Mouse (Mus musculus) Muller cell, postnatal 12 days (primary cell): Measurements from ENCODE around the gene Aff1.
A peak's percentile ranks its signal among the peaks of the same experiment; 100 is the strongest.

Experiments
- DNase-seq: peaks from one replicate; pipeline ENCODE4 v3.0.0-alpha.2; 2015; ENCODE audit errors: inconsistent ontology term

Aff1 gene

GRCm38 (mm10) chr5:103772252-103772651 is 80.1 kb downstream of the Aff1 start:
- peak; percentile 69 for DNase-seq

- peak; percentile 87 for DNase-seq
Measured at GRCm38 (mm10) chr5:103773100-103773552, 81.0 kb downstream of the Aff1 start.

DNA sequence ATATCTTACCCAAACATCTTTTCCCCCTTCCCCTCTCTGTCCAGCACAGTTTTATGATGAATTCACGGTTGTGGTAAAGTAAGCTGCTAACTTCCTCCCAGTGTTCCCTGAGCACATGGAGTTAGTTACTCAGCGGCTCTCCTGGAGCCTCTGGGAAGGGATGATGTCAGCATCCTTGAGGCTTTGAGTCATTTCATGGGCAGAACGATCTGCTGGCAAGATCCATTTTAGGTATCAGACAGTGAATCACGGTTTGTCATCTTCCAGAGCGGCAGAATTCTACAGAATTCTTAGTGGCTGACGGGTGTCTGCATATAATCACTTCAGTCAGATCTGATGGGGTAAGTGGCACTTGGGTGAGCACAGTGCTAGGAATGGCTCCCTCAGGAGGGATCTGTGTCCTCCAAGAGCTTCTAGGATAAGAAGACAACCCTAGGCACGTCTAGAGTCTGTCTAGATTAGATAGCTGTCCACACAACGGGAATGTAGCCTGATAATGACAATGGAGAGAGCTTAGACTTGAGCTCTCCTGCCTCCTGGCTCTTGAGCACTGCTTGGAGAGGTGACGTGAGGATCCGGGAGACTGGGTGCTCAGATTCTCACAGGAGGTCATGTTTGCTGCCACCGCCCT is 82.6 kb downstream of the Aff1 start:
- DNase-seq, result peak; percentile 85

DNA sequence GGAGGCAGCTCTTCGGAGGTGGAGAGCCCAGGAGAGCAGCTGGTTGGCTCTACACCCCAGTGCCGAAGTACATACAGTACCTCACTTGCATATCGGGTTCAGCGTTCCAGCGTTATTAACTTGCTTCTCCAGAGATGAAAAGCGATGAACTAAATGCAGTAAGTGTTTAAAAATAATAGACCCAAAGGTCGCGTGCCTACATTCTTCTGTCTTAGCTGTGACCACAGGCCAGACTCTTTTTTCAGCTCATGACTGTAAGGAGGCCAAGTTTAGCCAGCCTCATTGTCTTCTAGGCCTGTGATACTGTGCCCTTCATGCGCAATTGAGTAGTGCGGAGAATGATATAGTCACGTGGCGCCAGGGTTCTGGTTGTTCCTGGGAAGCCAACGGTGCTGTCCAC is 83.3 kb downstream of the Aff1 start:
- peak; percentile 67 for DNase-seq

DNA sequence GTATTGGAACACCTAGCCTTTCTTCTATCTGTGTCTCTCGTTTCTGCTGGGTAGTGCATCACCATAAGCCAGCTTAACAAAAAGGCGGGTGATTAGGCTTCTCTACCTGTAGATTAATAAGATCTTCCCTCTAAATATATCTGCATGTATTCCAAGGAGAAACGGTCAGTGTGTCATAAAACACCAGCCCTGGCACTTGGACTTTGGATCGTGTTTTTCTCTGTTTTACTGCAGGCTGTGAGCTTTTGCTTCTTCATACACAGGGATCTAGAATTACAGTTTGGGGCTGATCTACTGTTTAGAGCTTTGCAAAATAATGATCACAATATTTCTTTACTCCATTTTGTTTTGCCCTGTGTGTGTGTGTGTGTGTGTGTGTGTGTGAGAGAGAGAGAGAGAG is 84.7 kb downstream of the Aff1 start:
- DNase-seq, result no peak

DNA sequence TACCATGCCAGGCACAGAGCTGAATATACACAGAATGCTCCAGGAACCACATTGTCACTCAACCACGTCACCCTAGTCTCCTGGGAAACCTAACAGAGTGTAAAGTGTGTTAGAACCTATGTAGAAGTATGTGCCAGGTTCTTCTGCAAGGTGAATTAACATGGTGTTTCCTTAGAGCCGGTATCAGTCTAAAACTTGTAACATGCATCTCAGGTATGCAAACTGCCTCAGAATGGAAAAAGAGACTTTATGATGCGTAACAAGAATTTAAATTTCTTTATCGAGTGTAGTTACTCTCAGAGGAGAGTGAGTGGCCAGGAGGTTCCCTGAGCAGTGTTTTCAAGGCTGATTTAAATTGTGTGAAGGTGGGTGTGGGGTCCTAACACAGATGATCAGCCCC is 85.3 kb downstream of the Aff1 start:
- DNase-seq, result no peak

- peak; percentile 96 for DNase-seq
Measured at GRCm38 (mm10) chr5:103778314-103779117, 86.3 kb downstream of the Aff1 start.

DNA sequence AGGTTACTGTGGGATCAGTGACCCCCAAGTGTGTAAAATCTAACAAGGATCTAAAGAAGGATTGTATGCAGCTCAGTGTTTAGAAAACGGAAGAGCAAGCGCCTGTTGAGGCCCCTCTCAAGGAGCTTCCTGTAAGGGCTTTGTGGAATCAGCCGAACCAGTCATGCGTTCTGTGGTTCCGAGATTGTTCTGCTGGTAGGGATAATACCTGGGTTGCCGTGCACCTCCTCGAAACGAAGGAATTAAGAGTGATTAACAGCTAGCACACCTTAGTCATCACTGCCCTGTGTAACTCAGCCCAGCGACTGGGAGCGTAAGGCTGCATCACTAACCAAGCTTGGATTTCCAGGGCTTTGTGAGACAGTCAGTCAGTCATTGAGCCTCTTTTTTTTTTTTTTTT is 87.7 kb downstream of the Aff1 start:
- no peak for DNase-seq

DNA sequence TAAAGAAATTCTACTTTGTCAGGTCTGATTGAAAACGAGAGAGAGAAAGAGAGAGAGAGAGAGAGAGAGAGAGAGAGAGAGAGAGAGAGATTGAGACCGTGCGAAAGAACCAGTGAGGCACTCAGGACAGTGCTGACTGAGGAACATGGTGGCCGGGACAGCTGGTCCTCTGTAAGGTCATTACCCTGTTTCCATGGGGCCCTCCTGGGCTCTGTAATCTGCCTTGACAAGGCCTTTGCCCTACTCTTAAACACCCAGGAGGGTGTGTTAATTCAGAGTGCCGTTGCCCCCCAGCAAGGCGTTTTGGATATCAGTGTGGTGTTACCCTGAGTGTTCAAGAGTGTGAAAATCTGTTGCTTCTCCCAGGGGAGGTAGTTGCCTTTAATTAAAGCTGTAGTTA is 88.1 kb downstream of the Aff1 start:
- DNase-seq, result no peak

- no peak for DNase-seq
Measured at GRCm38 (mm10) chr5:103780836-103781235, 88.7 kb downstream of the Aff1 start.

- no peak for DNase-seq
Measured at GRCm38 (mm10) chr5:103783086-103783668, 91.0 kb downstream of the Aff1 start.

DNA sequence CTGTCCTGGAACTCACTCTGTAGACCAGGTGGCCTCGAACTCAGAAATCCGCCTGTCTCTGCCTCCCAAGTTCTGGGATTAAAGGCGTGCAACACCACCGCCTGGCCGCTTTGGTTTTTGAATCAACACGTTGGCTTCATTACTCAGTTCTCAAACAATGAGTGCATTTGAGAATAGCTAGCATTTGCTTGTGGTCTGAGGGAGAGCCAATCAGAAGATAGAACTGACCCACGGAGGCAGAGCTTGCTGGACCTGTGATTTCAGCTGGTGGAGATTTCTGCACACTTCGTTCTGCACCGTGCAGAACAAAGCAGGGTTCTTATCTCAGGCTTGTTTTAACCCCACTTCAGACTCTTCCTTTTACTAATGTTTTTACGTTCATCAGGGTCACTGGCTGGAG is 93.9 kb downstream of the Aff1 start:
- DNase-seq, result no peak

DNA sequence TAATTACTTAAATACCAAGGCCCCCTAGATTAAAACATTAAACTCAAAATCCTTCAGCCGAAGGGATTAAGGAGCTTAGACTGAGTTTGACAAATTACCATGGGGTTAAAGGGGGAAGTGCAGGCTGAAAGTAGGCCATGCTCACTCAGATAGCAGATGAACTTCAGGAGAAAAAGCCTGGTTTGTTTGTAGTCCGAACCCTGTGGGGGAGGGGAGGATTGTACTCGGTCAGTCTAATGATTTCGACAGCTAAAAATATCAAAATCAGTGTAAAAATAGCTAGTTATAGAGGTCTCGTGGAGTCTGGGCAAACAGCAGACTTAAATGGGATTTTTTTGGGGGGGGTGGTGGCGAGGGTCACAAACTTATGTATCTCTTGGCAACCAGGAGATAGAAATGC is 96.3 kb downstream of the Aff1 start:
- DNase-seq, result no peak

- peak; percentile 43 for DNase-seq
Measured at GRCm38 (mm10) chr5:103788976-103789375, 96.8 kb downstream of the Aff1 start.

GRCm38 (mm10) chr5:103789619-103790116 is 97.5 kb downstream of the Aff1 start:
- peak; percentile 60 for DNase-seq

- DNase-seq, result no peak
Measured at GRCm38 (mm10) chr5:103791741-103792140, 99.6 kb downstream of the Aff1 start.

DNA sequence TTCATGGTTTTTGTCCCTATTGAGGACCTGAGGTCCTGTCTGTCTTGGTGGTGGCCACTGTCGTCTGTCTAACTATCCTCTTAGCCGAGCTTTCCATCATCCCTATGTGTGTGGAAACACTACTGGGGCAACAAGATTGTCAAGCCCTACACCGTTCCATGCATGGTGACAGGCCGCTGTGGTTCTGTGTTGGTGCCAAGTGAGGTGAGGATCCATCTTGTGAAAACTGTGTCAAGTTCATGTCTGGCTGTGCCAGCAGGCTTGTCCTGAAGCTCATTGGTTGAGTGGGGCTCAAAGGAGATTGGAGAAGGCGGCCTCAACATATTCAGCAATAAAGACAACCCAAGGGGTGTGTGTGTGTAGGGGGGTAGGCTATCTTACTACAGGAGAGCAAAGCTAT is 102.9 kb downstream of the Aff1 start:
- DNase-seq, result no peak

- DNase-seq, result no peak
Measured at GRCm38 (mm10) chr5:103796035-103796434, 103.9 kb downstream of the Aff1 start.

DNA sequence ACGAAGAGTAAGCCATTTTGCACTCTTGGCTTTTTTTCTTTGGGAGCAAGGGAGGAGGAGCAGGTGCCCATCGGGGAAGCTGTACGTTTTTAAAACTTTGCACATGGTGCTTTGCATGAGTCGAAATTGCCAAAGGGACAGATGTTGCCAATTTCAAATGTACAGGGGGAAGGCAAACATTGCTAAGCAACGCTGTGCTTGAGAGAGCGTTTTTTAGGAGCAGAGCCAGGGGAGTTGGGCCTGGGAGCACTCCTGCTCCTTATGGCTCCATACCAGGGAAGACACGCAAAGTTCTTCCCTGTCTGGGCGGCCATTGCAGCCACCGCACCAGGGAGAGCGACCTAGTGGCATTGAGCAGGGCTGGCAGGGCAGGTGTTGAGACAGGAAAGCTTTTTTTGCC is 105.6 kb downstream of the Aff1 start:
- DNase-seq, result no peak

- DNase-seq, result no peak
Measured at GRCm38 (mm10) chr5:103799438-103799837, 107.3 kb downstream of the Aff1 start.

GRCm38 (mm10) chr5:103800009-103800408 is 107.8 kb downstream of the Aff1 start:
- DNase-seq, result no peak

- DNase-seq, result no peak
Measured at GRCm38 (mm10) chr5:103803386-103803785, 111.2 kb downstream of the Aff1 start.
